Mouse (Mus musculus) heart, postnatal 0 days (tissue): ENCODE measurements around the gene Olfr1395.

Source experiments
- CTCF ChIP-seq: IDR thresholded peaks from 2 replicates; pipeline ENCODE4 v1.5.1; 2016; ENCODE audit warnings: antibody characterized with exemption, control low read depth, low read depth
- EP300 ChIP-seq: IDR thresholded peaks from 2 replicates; pipeline ENCODE4 v1.6.1; 2016; ENCODE audit warnings: antibody characterized with exemption, low read depth

GRCm38 (mm10) chr11:49093861-49094660, 48.0 kb upstream of the Olfr1395 start:
- TF ChIP-seq CTCF (no peak), EP300 (no peak)
